Mouse (Mus musculus) stomach, embryonic 16.5 days (tissue): ENCODE data around the gene Il34. TPM values are rescaled to one million over a fixed set of nuclear protein-coding genes. Genes with fewer than 3 reads are reported as not detected.

Experiments used
- ATAC-seq: fragments of 200-750 bp; cut with Nextera tagmentation; 2 replicates; pipeline ENCODE4 v1.8.0; 2017; ENCODE audit warnings: moderate number of reproducible peaks, moderate TSS enrichment; ENCODE audit not compliant: insufficient read depth, low FRiP score
- H3K27ac ChIP-seq: fragments of 300-500 bp; sonication (generic); 2 replicates; pipeline ENCODE4 v1.5.1; 2014; ENCODE audit warnings: low read length
- H3K27me3 ChIP-seq: fragments of 300-500 bp; sonication (generic); 2 replicates; pipeline ENCODE4 v1.6.1; 2014; ENCODE audit warnings: low read length, control low read depth, mixed read lengths; ENCODE audit not compliant: control insufficient read depth, insufficient read depth
- H3K36me3 ChIP-seq: fragments of 300-500 bp; sonication (generic); 2 replicates; pipeline ENCODE4 v1.6.1; 2014; ENCODE audit warnings: low read length; ENCODE audit not compliant: control insufficient read depth, insufficient read depth
- H3K4me1 ChIP-seq: fragments of 300-500 bp; sonication (generic); 2 replicates; pipeline ENCODE4 v1.6.1; 2014; ENCODE audit warnings: low read length, control low read depth, mixed read lengths; ENCODE audit not compliant: control insufficient read depth, insufficient read depth
- H3K4me2 ChIP-seq: fragments of 300-500 bp; sonication (generic); 2 replicates; pipeline ENCODE4 v1.6.1; 2014; ENCODE audit warnings: low read depth, low read length, mixed read lengths
- H3K4me3 ChIP-seq: fragments of 300-500 bp; sonication (generic); replicated peaks from 2 replicates; pipeline ENCODE4 v1.5.1; 2014; ENCODE audit warnings: mild to moderate bottlenecking, low read length
- H3K9ac ChIP-seq: fragments of 300-500 bp; sonication (generic); 2 replicates; pipeline ENCODE4 v1.6.1; 2014; ENCODE audit warnings: low read length
- H3K9me3 ChIP-seq: fragments of 300-500 bp; sonication (generic); replicated peaks from 2 replicates; pipeline ENCODE4 v1.6.1; 2016; ENCODE audit warnings: low read length, control low read depth; ENCODE audit not compliant: control insufficient read depth
- WGBS: fragments of 180-500 bp; shearing (Covaris S2); extraction: QIAGEN DNeasy Blood & Tissue Kit; methylation state at CpG from one replicate; pipeline ENCODE4 v1.1.7; 2014; 5-methylcytosine and 5-hydroxymethylcytosine counted together
- polyA plus RNA-seq: library from polyadenylated mRNA; unstranded; fragments of >200 nt; fragmentation: Nextera tagmentation; extraction: Ambion mirVana; gene quantifications from 2 replicates; pipeline ENCODE4 v1.2.1, GENCODE M21; 2015

Il34 gene
- 2.9 and 5.0 TPM in 2 replicates for polyA plus RNA-seq

DNA sequence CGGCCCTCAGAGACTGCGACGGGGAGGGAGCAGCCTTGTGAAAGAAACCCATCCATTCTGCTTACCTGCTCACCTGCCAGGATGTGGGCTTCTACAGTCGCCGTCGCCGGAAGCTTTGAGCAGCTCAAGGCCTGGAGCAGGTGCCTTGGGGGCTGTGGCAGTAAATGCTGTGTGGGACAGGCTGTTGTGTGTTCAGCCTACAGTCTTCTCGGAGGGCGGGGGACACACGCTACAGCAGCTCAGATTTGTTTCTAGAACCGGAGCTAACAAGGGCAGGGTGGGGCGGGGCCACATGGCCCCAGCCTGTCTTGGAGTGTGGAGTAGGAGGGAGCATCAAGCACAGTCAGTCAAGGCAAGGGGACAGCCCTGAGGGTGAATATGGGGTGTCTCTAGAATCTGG lies at the start of gene Il34:
TSS of gene Il34 (minus strand) at position 256 of the 400 bp plus-strand sequence.
- WGBS: 24% methylated on average over 12 of the region's 12 CpGs
- Histone ChIP-seq H3K27me3 (no peaks in the 10 kb centered on the region), H3K9me3 (no peaks in the 10 kb centered on the region), H3K4me2 (peak within 1 kb of the TSS; percentile 46), H3K27ac (peak within 1 kb of the TSS; percentile 46), H3K9ac (peak within 1 kb of the TSS; percentile 27), H3K36me3 (no peaks in the 10 kb centered on the region), H3K4me3 (peak within 1 kb of the TSS; percentile 16), H3K4me1 (peaks cover 25% of the 10 kb centered on the region)
- peak; percentile 56; the same call in 1 of the 2 replicates for ATAC-seq

DNA sequence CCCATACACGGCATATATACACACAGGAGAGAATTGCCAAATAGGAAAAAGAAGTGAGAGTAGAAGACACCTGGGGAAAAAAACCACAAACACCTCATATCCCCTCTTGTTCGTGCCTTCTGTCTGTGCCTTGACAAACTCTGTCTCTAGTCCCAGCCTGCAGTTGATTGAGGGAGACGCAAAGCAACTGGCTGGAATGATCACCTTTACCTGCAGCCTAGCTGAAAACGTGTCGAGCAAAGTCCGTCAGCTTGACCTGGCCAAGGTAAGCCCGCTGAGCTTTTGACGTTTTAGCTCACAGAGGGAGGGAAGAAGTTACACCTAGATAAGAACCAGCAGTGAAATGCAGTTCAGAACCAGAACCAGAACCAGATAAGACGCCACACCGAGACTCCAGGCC lies 45.5 kb upstream of the Il34 start:
- ATAC-seq: no peak
- peaks cover 22% of the 10 kb centered on the region for H3K36me3 ChIP-seq
- no peak overlapping the region for H3K4me3 ChIP-seq
- H3K9ac ChIP-seq: no peak overlapping the region
- WGBS: 89% methylated on average over 10 of the region's 10 CpGs
- H3K9me3 ChIP-seq: no peaks in the 10 kb centered on the region
- peaks cover 8% of the 10 kb centered on the region for H3K4me1 ChIP-seq
- no peak overlapping the region for H3K4me2 ChIP-seq
- H3K27me3 ChIP-seq: no peaks in the 10 kb centered on the region
- H3K27ac ChIP-seq: no peak overlapping the region

DNA sequence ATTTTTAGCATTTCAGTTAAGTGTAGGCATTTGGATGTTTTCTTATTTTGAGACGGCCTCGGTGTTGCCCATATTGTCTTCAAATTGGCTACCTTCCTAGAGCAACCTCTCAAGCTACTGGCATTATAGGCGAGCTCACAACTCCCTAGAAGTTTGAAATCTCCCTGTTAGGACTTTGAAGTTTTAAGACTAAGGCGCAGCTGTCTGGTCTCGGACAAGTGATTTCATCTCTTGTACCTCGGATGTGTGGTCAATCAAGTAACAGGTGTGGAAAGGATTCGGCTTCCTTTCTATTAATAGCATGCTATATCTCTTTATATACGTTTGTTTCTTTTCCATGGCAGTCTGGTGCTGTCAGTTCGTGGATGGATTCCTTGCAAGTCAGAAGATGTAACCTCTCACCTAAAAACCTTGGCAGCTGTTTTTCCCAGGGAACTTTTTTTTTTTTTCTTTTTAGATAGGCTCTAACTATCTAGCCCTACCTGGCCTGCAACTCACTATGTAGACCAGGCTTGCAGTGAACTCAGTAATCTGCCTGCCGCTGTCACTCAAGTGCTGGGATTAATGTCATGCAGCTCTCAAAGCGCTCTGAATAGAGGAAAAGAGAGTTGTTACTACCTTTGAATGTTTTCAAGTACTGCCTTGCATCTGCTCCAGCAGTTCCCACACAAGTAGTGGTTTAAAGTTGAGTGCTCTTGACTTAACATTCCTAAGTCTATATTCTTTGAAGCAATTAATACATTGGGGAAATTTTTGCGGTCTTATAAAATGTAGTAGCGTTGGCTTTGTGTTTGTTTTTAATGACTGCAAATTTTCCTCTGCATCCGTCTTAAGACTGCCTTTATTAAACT lies 42.1 kb upstream of the Il34 start:
- H3K9ac ChIP-seq: peak overlapping the region; percentile 91
- no peaks in the 10 kb centered on the region for H3K27me3 ChIP-seq
- H3K27ac ChIP-seq: no peak overlapping the region
- H3K4me3 ChIP-seq: peak overlapping the region; percentile 88
- H3K9me3 ChIP-seq: no peaks in the 10 kb centered on the region
- peaks cover 22% of the 10 kb centered on the region for H3K4me1 ChIP-seq
- WGBS: 52% methylated on average over 14 of the region's 14 CpGs
- H3K36me3 ChIP-seq: peaks cover 19% of the 10 kb centered on the region; the same call in 1 of the 2 replicates
- peak overlapping the region; percentile 89 for H3K4me2 ChIP-seq
- no peak for ATAC-seq

DNA sequence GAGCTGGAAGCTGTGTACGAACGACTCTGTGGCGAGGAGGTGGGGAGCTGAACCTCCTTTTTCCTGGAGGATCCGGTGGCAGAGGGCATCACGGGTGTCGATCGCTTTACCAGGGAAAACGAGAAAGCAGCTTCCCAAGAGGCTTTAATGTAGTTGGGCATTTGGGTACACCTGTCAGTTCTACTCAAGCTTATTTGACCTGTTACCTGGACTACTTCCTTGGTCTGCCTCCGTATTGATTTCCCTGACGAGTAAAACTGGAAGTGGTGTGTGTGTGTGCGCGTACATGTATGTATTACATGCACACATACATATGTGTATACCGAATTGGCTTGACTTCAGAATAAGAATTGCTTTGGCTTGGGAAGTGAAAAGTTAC lies 41.4 kb upstream of the Il34 start:
- under 1% methylated on average over 13 of the region's 13 CpGs for WGBS
- Histone ChIP-seq H3K27ac (peak overlapping the region; percentile 79), H3K27me3 (no peaks in the 10 kb centered on the region), H3K4me3 (peak overlapping the region; percentile 88), H3K9me3 (no peaks in the 10 kb centered on the region), H3K9ac (peak overlapping the region; percentile 91), H3K4me2 (peak overlapping the region; percentile 89), H3K4me1 (peaks cover 22% of the 10 kb centered on the region), H3K36me3 (peaks cover 14% of the 10 kb centered on the region; the same call in 1 of the 2 replicates)
- ATAC-seq: 0 out of 2 replicates have a peak, but pooled peaks have one; percentile 14

DNA sequence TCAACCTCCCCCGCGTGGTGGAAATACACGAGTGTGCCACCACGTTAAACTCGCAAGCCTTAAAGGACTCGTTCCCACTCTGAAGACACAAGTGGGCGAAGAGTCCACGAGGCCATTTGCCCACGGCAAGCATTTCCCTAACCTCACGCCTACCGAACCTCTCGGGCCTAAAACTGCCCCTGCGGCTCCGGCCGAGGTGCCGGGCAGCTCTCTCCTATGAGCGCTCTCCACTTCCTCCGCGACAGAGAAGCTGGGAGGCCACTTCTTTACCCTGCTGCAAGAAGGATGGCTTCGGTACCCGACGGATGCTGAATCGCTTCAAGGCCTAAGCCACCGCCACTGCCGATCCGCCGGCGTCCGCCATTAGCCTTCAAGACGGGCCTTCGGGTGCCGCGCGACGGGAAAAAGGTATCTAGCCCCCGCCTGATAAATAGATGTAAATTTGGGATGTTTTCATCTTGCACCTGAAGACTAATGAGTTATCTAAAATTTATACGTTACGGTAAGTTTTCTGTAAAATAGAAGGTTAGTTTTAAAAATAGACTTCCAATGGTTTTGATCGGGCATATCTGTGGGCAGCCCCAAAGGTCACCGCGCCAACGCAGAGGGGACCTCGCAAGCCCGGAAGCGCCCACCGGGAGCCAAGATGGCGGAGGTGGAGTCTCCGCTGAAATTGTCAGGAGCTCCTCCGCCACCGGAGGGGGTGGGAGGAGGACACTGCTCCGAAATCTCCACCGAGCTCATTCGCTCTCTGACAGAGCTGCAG lies 40.9 kb upstream of the Il34 start, which contains the start of the genes Cog4 and Sf3b3:
TSS of gene Cog4 (plus strand) at position 196 of the 766 bp plus-strand sequence.
TSS of gene Sf3b3 (minus strand) at position 383 of the 766 bp plus-strand sequence.
- under 1% methylated on average over 53 of the region's 53 CpGs for WGBS
- peak within 1 kb of the TSS; percentile 83 for H3K27ac ChIP-seq
- H3K4me2 ChIP-seq: peak within 1 kb of the TSS; percentile 89
- ATAC-seq: peak; percentile 90
- H3K27me3 ChIP-seq: no peaks in the 10 kb centered on the region
- H3K36me3 ChIP-seq: peaks cover 13% of the 10 kb centered on the region; the same call in 1 of the 2 replicates
- H3K4me1 ChIP-seq: peaks cover 22% of the 10 kb centered on the region
- peak within 1 kb of the TSS; percentile 88 for H3K4me3 ChIP-seq
- H3K9me3 ChIP-seq: no peaks in the 10 kb centered on the region
- peak within 1 kb of the TSS; percentile 95 for H3K9ac ChIP-seq

DNA sequence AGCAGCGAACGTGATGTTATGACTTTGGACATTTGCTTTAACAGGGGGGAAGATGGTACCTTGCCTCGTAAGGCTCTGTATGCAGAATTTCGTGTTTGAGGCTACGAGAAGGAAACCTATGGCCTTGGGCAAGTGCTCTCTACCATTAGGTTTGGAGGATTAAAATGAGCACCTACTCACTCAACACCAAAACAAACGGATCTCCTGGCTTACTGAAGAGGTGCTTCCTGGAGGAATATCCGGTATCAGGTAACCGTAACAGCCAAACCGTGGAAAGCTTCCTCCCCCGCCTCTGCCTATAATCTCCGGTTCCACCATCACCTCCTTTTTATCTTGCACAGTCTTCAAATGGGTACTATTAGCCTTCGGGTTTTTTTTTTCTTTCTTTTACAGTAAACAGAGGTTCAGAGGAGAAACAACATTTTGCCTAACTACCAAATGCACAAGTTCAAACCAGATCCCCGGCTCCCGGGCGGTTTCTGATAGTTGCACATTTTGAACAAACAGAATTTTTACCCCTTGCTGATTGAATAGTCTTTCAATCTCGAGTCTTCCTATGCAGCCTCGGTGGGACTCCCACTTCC lies 40.2 kb upstream of the Il34 start:
- H3K4me3 ChIP-seq: peak overlapping the region; percentile 88
- peak overlapping the region; percentile 83 for H3K27ac ChIP-seq
- H3K27me3 ChIP-seq: no peaks in the 10 kb centered on the region
- peak overlapping the region; percentile 95 for H3K9ac ChIP-seq
- peaks cover 14% of the 10 kb centered on the region; the same call in 1 of the 2 replicates for H3K36me3 ChIP-seq
- ATAC-seq: no peak
- 4% methylated on average over 17 of the region's 17 CpGs for WGBS
- peaks cover 22% of the 10 kb centered on the region for H3K4me1 ChIP-seq
- peak overlapping the region; percentile 89 for H3K4me2 ChIP-seq
- no peaks in the 10 kb centered on the region for H3K9me3 ChIP-seq

DNA sequence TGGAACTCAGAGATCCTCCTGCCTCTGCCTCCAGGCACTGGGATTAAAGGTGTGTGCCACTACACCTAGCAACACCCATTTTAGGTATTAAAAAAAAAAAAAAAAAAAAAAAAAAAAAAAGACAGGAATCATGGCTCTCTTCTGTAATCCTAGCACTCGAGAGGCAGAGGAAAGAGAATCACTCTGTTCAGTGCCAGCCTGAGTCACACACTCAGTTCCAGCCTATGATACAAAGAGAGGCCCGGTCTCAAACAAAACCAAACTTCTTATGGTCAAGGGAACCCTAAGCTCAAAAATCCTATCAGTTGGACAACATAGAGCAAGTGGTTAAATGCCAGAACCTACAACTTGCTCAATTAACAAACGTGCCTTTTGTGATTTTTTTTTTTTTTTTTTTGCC lies 39.2 kb upstream of the Il34 start:
- Histone ChIP-seq H3K9me3 (no peaks in the 10 kb centered on the region), H3K27ac (no peak overlapping the region), H3K27me3 (no peaks in the 10 kb centered on the region), H3K4me2 (peak overlapping the region; percentile 89), H3K36me3 (peaks cover 19% of the 10 kb centered on the region), H3K4me3 (peak overlapping the region; percentile 88), H3K4me1 (peaks cover 22% of the 10 kb centered on the region), H3K9ac (no peak overlapping the region)
- ATAC-seq: no peak
- WGBS: 66% methylated on average over 3 of the region's 3 CpGs

DNA sequence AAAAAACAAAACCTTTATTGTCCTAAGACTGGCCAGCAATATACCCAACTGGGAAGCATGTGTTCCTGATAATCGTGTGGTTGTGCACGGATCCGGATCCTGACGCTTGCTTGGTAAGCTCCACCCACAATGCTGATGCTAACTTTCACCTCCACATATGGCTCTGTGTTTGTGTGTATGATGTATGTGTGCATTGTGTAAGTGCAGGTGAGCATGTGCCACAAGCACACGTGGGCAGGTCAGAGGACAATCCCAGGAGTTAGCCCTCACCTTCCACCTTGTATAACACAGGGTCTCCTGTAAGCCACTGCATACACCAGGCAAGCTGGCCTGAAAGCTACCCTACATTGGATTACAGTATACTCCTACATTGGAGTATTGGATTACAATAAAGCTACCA lies 37.5 kb upstream of the Il34 start:
- H3K4me3 ChIP-seq: no peak overlapping the region
- H3K9me3 ChIP-seq: no peaks in the 10 kb centered on the region
- no peaks in the 10 kb centered on the region for H3K27me3 ChIP-seq
- peaks cover 22% of the 10 kb centered on the region for H3K4me1 ChIP-seq
- WGBS: 73% methylated on average over 5 of the region's 5 CpGs
- no peak overlapping the region for H3K27ac ChIP-seq
- no peak for ATAC-seq
- no peak overlapping the region for H3K9ac ChIP-seq
- H3K4me2 ChIP-seq: no peak overlapping the region
- peaks cover 30% of the 10 kb centered on the region for H3K36me3 ChIP-seq
